Mouse (Mus musculus) embryonic facial prominence, embryonic 11.5 days (tissue): ENCODE results near the gene Cyp27a1. TPM values are rescaled to one million over a fixed set of nuclear protein-coding genes. Genes with fewer than 3 reads are reported as not detected.
A peak's percentile ranks its signal among the peaks of the same experiment; 100 is the strongest.

Experiments
- ATAC-seq: fragments of 200-750 bp; cut with Nextera tagmentation; replicated peaks from 2 replicates; pipeline ENCODE4 v1.8.0; 2017; ENCODE audit warnings: low read depth; ENCODE audit not compliant: insufficient number of reproducible peaks, low FRiP score, low TSS enrichment
- DNase-seq: peaks from one replicate; pipeline ENCODE4 v3.0.0-alpha.2; 2015; ENCODE audit warnings: low spot score
- H3K27ac ChIP-seq: fragments of 300-500 bp; sonication (generic); replicated peaks from 2 replicates; pipeline ENCODE4 v1.5.1; 2014; ENCODE audit warnings: mild to moderate bottlenecking, low read depth, low read length, control low read depth
- H3K27me3 ChIP-seq: fragments of 300-500 bp; sonication (generic); 2 replicates; pipeline ENCODE4 v1.6.1; 2014; ENCODE audit warnings: mild to moderate bottlenecking, low read length, moderate library complexity, mixed read lengths; ENCODE audit not compliant: control insufficient read depth, insufficient read depth
- H3K36me3 ChIP-seq: fragments of 300-500 bp; sonication (generic); replicated peaks from 2 replicates; pipeline ENCODE4 v1.6.1; 2014; ENCODE audit warnings: low read depth, mild to moderate bottlenecking, low read length, moderate library complexity, mixed read lengths; ENCODE audit not compliant: control insufficient read depth, insufficient read depth
- H3K4me1 ChIP-seq: fragments of 300-500 bp; sonication (generic); 2 replicates; pipeline ENCODE4 v1.6.1; 2014; ENCODE audit warnings: low read length, mixed read lengths; ENCODE audit not compliant: control insufficient read depth, insufficient read depth
- H3K4me2 ChIP-seq: fragments of 300-500 bp; sonication (generic); 2 replicates; pipeline ENCODE4 v1.6.1; 2014; ENCODE audit warnings: low read depth, mild to moderate bottlenecking, control low read depth, low read length, moderate library complexity
- H3K4me3 ChIP-seq: fragments of 300-500 bp; sonication (generic); 2 replicates; pipeline ENCODE4 v1.5.1; 2014; ENCODE audit warnings: low read depth, low read length, control low read depth
- H3K9ac ChIP-seq: fragments of 300-500 bp; sonication (generic); replicated peaks from 2 replicates; pipeline ENCODE4 v1.6.1; 2014; ENCODE audit warnings: mild to moderate bottlenecking, control low read depth, low read length
- H3K9me3 ChIP-seq: fragments of 300-500 bp; sonication (generic); replicated peaks from 2 replicates; pipeline ENCODE4 v1.6.1; 2016; ENCODE audit warnings: mild to moderate bottlenecking, low read length, inconsistent platforms, mixed read lengths; ENCODE audit not compliant: control insufficient read depth
- WGBS: fragments of 180-500 bp; shearing (Covaris S2); extraction: QIAGEN DNeasy Blood & Tissue Kit; methylation state at CpG from one replicate; pipeline ENCODE4 v1.1.7; 2014; 5-methylcytosine and 5-hydroxymethylcytosine counted together
- polyA plus RNA-seq: library from polyadenylated mRNA; unstranded; fragments of >200 nt; fragmentation: Nextera tagmentation; extraction: Ambion mirVana; gene quantifications from 2 replicates; pipeline ENCODE4 v1.2.1, GENCODE M21; 2014

The Cyp27a1 gene
- polyA plus RNA-seq, 1 experiment from 2014 or later: 12.3 TPM

DNA sequence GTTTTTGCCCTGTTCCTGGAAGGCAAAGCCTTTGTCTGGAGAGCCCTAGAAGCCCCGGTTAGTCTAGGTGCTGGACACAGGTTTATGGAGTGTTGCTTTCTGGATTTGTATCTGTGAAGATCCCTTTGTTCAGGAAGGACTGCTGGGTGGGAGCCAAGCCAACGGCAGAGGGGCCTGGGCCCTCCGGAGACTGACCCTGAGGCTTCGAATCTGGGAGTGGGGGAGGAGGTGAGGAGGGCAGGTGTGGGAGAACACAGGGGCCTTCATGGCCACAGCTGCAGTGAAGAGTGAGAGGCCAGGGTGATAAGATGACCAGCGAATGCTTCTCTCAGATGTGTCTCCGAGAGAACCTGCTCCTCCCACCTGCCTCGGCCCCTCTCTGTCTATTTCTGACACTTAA lies 60.7 kb downstream of the Cyp27a1 start:
- ATAC-seq (no peak), DNase-seq (no peak)
- H3K4me2 ChIP-seq: no peak overlapping the region
- no peaks in the 10 kb centered on the region for H3K36me3 ChIP-seq
- WGBS: 16% methylated on average over 7 of the region's 7 CpGs
- no peak overlapping the region for H3K27ac ChIP-seq
- H3K9me3 ChIP-seq: no peaks in the 10 kb centered on the region
- H3K4me1 ChIP-seq: peaks cover 8% of the 10 kb centered on the region
- H3K9ac ChIP-seq: no peak overlapping the region
- peaks cover 54% of the 10 kb centered on the region for H3K27me3 ChIP-seq
- no peak overlapping the region for H3K4me3 ChIP-seq

DNA sequence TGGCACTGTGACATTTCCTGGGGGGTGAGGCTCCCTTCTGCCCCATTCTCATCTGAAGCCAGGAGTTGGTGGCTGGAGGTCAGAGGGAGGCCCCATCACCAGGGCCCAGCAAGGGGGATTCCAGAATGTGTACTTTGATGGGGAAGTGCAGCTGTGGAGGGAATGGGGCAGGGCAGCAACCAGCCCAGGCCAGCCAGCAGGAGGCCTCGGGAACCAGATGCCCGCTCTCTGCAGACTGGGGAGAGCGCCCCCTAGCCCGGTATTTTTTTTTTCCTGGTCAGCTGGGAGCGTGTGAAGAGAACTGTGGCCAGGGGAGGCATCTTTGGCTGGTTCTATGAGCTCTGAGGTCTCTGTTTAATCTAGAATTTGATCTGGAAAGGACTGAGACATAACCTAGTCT lies 62.4 kb downstream of the Cyp27a1 start:
- H3K9ac ChIP-seq: no peak overlapping the region
- ATAC-seq (no peak), DNase-seq (peak; percentile 44)
- peaks cover 43% of the 10 kb centered on the region for H3K27me3 ChIP-seq
- no peak overlapping the region for H3K27ac ChIP-seq
- H3K36me3 ChIP-seq: no peaks in the 10 kb centered on the region
- no peak overlapping the region for H3K4me3 ChIP-seq
- peaks cover 8% of the 10 kb centered on the region for H3K4me1 ChIP-seq
- 6% methylated on average over 5 of the region's 5 CpGs for WGBS
- no peak overlapping the region for H3K4me2 ChIP-seq
- no peaks in the 10 kb centered on the region for H3K9me3 ChIP-seq

DNA sequence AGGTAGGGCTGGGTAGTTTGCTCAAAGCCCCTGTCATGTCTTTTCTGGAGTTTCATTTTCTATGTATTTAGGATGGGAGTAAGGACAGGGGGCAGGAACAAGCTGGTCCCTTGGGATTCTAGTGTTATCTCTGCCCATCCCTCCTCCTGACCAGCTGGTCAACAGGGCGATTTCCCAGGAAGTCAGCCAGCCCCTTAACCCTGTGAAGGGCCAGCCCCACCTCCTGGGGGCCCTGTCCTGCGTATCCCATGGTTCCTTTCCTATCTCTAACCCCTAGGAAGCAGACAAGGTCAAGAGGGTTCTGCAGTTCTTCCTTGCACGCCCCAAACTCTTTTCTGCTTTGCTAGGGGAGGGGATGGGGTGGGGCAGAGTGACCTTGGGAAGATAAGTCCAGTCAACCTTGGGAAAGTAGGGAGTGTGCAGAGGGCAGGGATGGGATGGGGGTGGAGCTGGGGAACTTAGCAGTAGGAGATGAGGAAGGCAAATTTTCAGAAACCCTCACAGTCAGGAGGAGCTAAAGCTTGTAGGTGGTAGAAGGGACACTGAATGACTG lies 65.6 kb downstream of the Cyp27a1 start:
- DNase-seq (no peak), ATAC-seq (no peak)
- H3K36me3 ChIP-seq: no peaks in the 10 kb centered on the region
- no peaks in the 10 kb centered on the region for H3K9me3 ChIP-seq
- WGBS: 39% methylated on average over 3 of the region's 3 CpGs
- H3K27ac ChIP-seq: no peak overlapping the region
- H3K27me3 ChIP-seq: peaks cover 53% of the 10 kb centered on the region
- H3K9ac ChIP-seq: no peak overlapping the region
- no peak overlapping the region for H3K4me3 ChIP-seq
- peaks cover 8% of the 10 kb centered on the region for H3K4me1 ChIP-seq
- H3K4me2 ChIP-seq: no peak overlapping the region

DNA sequence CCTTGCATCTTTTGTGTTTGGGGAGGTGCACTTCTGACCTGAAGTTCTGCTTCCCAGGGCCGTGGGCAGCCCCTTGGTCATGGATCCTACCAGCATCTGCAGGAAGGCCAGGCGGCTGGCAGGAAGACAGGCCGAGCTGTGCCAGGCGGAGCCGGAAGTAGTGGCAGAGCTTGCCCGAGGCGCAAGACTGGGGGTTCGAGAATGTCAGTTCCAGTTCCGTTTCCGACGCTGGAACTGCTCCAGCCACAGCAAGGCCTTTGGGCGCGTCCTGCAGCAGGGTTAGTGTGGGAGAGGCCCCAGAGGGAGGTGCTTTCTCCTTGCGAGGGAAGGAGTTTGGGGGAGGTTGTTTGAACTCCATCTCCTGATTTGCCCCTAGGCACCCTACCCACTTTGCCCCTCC lies 68.7 kb downstream of the Cyp27a1 start:
- no peaks in the 10 kb centered on the region for H3K36me3 ChIP-seq
- H3K9me3 ChIP-seq: no peaks in the 10 kb centered on the region
- H3K4me3 ChIP-seq: no peak overlapping the region
- no peak overlapping the region for H3K4me2 ChIP-seq
- no peak for DNase-seq
- peaks cover 5% of the 10 kb centered on the region for H3K4me1 ChIP-seq
- no peak overlapping the region for H3K9ac ChIP-seq
- WGBS: 10% methylated on average over 14 of the region's 14 CpGs
- no peak overlapping the region for H3K27ac ChIP-seq
- no peak for ATAC-seq
- H3K27me3 ChIP-seq: peaks cover 58% of the 10 kb centered on the region

DNA sequence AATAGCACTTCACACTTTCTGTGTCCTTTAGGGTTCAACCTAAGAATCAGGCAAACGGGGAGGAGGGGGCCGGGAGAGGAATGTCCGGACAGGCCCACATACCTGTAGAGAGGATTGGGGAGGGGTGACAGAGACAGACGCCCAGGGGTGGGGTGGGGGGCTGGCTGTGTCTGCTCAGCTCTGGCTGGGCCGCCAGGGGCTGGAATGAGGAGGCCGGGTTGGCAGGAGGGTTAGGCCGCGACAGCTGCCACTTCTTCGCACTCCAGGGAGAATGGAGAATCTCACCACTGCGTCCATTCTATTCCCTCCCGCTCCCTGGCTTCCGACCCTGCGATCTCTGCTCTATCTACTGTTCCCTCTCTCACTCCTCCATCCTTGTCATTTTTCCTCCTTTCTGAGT lies 70.2 kb downstream of the Cyp27a1 start:
- peaks cover 5% of the 10 kb centered on the region for H3K4me1 ChIP-seq
- H3K4me3 ChIP-seq: peak overlapping the region; percentile 40
- peak overlapping the region; percentile 67 for H3K4me2 ChIP-seq
- peaks cover 64% of the 10 kb centered on the region for H3K27me3 ChIP-seq
- H3K9me3 ChIP-seq: no peaks in the 10 kb centered on the region
- H3K9ac ChIP-seq: no peak overlapping the region
- no peak overlapping the region for H3K27ac ChIP-seq
- ATAC-seq (no peak), DNase-seq (no peak)
- 5% methylated on average over 13 of the region's 13 CpGs for WGBS
- H3K36me3 ChIP-seq: no peaks in the 10 kb centered on the region

DNA sequence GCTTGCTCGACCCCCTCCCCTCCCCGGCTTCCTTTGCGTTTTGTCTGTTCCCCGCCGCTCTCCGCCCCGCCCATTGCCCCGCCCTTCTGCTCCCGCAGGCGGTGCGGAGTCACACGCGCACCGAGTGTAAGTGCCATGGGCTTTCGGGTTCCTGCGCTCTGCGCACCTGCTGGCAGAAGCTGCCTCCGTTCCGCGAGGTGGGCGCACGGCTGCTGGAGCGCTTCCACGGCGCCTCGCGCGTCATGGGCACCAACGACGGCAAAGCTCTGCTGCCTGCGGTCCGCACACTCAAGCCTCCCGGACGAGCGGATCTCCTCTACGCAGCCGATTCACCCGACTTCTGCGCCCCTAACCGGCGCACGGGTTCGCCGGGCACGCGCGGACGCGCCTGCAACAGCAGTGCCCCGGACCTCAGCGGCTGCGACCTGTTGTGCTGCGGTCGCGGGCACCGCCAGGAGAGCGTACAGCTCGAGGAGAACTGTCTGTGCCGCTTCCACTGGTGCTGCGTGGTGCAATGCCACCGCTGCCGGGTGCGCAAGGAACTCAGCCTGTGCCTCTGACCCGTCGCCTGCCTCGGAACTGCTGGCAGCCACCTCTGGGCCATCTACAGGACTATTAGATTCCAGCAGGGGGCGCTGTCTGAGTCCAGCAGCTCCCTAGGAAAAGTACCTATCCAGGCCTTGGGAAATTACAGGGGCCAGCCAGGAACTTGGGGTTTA lies 70.8 kb downstream of the Cyp27a1 start:
- DNase-seq: peak; percentile 74
- H3K36me3 ChIP-seq: no peaks in the 10 kb centered on the region
- H3K27me3 ChIP-seq: peaks cover 67% of the 10 kb centered on the region
- peak overlapping the region; percentile 40 for H3K4me3 ChIP-seq
- H3K27ac ChIP-seq: no peak overlapping the region
- no peaks in the 10 kb centered on the region for H3K9me3 ChIP-seq
- peak overlapping the region; percentile 36; the same call in 1 of the 2 replicates for H3K9ac ChIP-seq
- WGBS: under 1% methylated on average over 66 of the region's 67 CpGs
- peaks cover 5% of the 10 kb centered on the region for H3K4me1 ChIP-seq
- H3K4me2 ChIP-seq: peak overlapping the region; percentile 67
- ATAC-seq: no peak

Other genes starting within 250 kb of the Cyp27a1 start
- 106 and 112 TPM in 2 replicates for gene Cnot9, start 207.5 kb upstream of the Cyp27a1 start, polyA plus RNA-seq
- 0.33 and 0.42 TPM in 2 replicates for gene Plcd4, start 170.7 kb upstream of the Cyp27a1 start, polyA plus RNA-seq
- 45.7 and 46.5 TPM in 2 replicates for gene Usp37, start 169.3 kb upstream of the Cyp27a1 start, polyA plus RNA-seq
- 7.1 and 7.8 TPM in 2 replicates for gene Zfp142, start 125.3 kb upstream of the Cyp27a1 start, polyA plus RNA-seq
- gene Bcs1l, start 125.3 kb upstream of the Cyp27a1 start, polyA plus RNA-seq: 13.7 and 18.4 TPM in 2 replicates
- 9.4 TPM in 2 replicates for gene Rnf25, start 112.2 kb upstream of the Cyp27a1 start, polyA plus RNA-seq
- gene Stk36, start 112.1 kb upstream of the Cyp27a1 start, polyA plus RNA-seq: 14.1 and 14.5 TPM in 2 replicates
- gene Ttll4, start 51.8 kb upstream of the Cyp27a1 start, polyA plus RNA-seq: 29.6 and 37.1 TPM in 2 replicates
- not detected in 2 replicates for gene Prkag3, start 35.6 kb downstream of the Cyp27a1 start, polyA plus RNA-seq
- gene Wnt6, start 58.3 kb downstream of the Cyp27a1 start, polyA plus RNA-seq: 15.5 and 19.1 TPM in 2 replicates
- 1.5 and 1.6 TPM in 2 replicates for gene Wnt10a, start 77.9 kb downstream of the Cyp27a1 start, polyA plus RNA-seq
- 0.84 and 1.1 TPM in 2 replicates for gene Cdk5r2, start 141.4 kb downstream of the Cyp27a1 start, polyA plus RNA-seq
- gene Fev, start 171.8 kb downstream of the Cyp27a1 start, polyA plus RNA-seq: 0.40 and 0.62 TPM in 2 replicates
- gene Cryba2, start 179.6 kb downstream of the Cyp27a1 start, polyA plus RNA-seq: 0.62 and 5.2 TPM in 2 replicates
- 0.06 TPM in 1 of 2 replicates, not detected in the other for gene Cfap65, start 222.0 kb downstream of the Cyp27a1 start, polyA plus RNA-seq
- 0.32 TPM in 1 of 2 replicates, not detected in the other for gene Ihh, start 238.1 kb downstream of the Cyp27a1 start, polyA plus RNA-seq